Mouse (Mus musculus): ENCODE results near the gene Fbxw4. TPM values are rescaled to one million over a fixed set of nuclear protein-coding genes. Genes with fewer than 3 reads are reported as not detected.

Gene Fbxw4
- total RNA-seq, 2 experiments from 2014 or later: 18.9 to 19.8 TPM

Other genes starting within 250 kb of the Fbxw4 start
- gene Poll, start 99.8 kb downstream of the Fbxw4 start, total RNA-seq (2021): 10 to 100 TPM; 11.2 to 11.3 TPM
- gene Gm17018, start 99.7 kb downstream of the Fbxw4 start, total RNA-seq (2021): 10 to 100 TPM; 12.8 to 13.5 TPM
- not detected for gene Fgf8, start 82.6 kb upstream of the Fbxw4 start, total RNA-seq (2021)
- 10 to 100 TPM; 10.4 to 15.8 TPM for gene Npm3, start 89.3 kb upstream of the Fbxw4 start, total RNA-seq (2021)
- gene Mgea5, start 123.5 kb upstream of the Fbxw4 start, total RNA-seq (2021): 10 to 100 TPM; 28.6 to 29.6 TPM
- under 1 TPM; 0.16 to 0.74 TPM for gene Kcnip2, start 155.7 kb upstream of the Fbxw4 start, total RNA-seq (2021)